Mouse (Mus musculus) lung, postnatal 36 days (tissue): Measurements from ENCODE around the gene Vmn1r2.
"Not testable (repeated sequence)": the region's sequence is repeated elsewhere in the genome, so short reads cannot be mapped to it uniquely, and the experiment has no call there.

Source experiments
- DNase-seq: peaks from one replicate; pipeline ENCODE4 v3.0.0; 2022; ENCODE audit warnings: mixed read lengths

Vmn1r2 gene

DNA sequence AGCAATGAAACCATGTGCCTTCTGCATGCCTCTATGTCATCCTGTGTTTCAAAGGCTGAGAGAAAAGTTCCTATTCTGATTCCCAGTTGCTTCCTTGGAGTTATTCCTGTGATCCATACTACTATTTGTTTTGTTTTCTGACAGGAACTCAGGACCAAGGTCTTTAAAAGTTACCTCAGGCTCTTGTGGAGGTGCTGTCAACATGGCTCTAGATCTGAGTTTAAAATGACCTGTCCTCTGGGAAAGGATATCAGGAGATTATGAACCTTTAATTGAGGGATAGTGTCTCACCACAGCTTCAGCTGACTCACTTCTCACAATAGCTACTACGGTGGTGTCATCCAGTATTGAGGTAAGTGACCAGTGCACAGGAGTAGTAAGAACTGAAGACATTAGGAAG is at the start of gene Vmn1r2:
Gene Vmn1r2, plus strand, starts transcription at position 301 of the 400 bp plus-strand sequence.
- DNase-seq = not testable (repeated sequence)

DNA sequence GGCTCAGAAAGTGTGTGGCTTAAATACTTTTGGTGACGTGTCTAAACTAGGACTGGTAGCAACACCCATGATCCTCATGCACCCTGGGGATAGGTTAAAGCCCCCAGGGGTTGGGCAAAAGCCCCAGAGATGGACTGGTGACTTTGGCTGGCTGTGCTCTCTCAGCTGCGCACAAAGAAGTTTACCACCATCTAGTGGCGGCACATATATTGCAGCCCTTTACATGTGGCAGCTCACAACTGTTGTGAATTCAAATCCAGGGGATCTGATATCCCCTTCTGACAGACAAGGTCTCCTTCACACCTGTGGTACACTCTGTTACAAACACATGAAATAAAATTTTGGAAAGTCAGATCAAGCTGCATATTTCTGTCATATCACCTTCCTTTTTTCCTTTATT is 19.2 kb upstream of the Vmn1r2 start:
- DNase-seq = not testable (repeated sequence)

DNA sequence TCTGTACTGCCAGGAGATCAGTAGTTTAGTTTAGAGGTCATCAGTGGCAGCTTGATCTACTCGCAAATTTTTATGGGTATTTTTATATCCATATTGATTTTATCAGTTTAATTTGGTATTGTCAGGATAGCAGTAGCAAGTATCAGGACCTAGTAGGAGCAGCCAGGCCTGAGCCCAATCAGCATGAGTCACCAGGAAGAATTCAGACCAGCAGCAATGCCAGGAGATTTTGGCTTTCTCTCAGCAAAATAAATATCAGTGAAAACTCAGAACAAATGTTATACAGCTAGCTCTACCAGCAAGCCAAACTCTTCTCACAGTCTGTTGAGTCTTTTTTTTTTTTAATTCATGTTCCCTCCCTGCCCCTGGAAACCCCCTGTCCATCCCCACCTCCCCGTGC is 13.8 kb upstream of the Vmn1r2 start:
- DNase-seq = peak; percentile 15

DNA sequence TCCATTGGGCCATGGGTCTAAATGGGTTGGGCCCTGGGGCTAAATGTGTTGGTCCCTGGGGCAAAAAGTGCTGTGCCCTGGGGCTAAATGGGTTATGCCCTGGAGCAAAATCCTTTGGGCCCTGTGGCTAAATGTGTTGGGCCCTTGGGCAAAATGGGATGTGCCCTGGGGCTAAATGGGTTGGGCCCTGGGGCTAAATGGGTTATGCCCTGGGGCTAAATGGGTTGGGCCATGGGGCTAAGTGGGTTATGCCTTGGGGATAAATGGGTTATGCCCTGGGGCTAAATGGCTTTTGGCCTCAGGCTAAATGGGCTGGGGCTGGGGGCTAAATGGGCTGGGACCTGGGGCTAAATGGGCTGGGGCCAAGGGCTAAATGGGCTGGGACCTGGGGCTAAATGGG is 2.7 kb upstream of the Vmn1r2 start:
- DNase-seq = not testable (repeated sequence)

DNA sequence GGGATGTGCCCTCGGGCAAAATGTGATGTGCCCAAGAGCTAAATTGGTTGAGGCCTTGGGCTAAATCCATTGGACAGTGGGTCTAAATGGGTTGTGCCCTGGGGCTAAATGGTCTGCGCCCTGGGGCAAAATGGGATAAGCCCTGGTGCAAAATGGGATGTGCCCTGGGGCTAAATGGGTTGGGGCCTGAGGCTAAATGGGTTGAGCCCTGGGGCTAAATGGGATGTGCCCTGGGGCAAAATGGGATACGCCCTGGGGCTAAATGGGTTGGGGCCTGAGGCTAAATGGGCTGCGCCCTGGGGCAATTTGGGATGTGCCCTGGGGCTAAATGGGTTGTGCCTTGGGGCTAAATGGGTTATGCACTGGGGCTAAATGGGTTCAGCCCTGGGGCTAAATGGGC is 2.1 kb upstream of the Vmn1r2 start:
- DNase-seq = no peak

DNA sequence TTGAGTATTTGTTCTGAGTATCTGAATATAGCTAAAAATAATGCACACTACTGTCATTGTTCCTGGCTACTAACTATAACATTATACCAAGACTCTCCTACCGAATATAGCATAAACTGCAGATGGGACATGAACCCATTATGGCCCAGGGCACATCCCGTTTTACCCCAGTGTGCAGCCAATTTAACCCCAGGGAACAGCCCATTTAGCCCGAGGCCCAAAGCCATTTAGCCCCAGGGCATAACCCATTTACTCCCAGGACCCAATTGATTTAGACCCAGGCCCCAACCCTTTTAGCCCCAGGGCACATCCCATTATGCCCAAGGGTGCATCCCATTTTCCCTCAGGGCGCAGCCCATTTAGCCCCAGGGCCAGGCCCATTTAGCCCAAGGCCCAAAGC is 7.5 kb downstream of the Vmn1r2 start:
- DNase-seq = not testable (repeated sequence)

DNA sequence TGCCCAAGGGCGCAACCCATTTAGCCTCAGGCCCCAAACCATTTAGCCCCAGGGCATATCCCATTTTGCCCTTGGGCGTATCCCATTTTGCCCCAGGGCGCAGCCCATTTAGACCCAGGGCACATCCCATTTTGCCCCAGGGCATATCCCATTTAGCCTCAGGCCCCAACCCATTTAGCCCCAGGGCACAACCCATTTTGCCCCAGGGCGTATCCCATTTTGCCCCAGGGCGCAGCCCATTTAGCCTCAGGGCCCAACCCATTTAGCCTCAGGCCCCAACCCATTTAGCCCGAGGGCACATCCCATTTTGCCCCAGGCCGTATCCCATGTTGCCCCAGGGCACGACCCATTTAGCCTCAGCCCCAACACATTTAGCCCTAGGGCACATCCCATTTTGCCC is 8.6 kb downstream of the Vmn1r2 start:
- DNase-seq = not testable (repeated sequence)

DNA sequence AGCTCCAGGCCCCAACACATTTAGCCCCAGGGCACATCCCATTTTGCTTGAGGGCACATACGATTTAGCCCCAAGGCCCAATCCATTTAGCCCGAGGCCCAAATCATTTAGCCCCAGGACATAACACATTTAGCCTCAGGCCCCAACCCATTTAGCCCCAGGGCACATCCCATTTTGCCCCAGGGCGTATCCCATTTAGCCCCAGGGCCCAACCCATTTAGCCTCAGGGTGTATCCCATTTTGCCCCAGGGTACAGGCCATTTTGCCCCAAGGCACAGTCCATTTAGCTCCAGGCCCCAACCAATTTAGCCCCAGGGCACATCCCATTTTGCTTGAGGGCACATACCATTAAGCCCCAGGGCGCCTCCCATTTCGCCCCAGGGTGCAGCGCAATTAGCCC is 9.1 kb downstream of the Vmn1r2 start:
- DNase-seq = not testable (repeated sequence)

DNA sequence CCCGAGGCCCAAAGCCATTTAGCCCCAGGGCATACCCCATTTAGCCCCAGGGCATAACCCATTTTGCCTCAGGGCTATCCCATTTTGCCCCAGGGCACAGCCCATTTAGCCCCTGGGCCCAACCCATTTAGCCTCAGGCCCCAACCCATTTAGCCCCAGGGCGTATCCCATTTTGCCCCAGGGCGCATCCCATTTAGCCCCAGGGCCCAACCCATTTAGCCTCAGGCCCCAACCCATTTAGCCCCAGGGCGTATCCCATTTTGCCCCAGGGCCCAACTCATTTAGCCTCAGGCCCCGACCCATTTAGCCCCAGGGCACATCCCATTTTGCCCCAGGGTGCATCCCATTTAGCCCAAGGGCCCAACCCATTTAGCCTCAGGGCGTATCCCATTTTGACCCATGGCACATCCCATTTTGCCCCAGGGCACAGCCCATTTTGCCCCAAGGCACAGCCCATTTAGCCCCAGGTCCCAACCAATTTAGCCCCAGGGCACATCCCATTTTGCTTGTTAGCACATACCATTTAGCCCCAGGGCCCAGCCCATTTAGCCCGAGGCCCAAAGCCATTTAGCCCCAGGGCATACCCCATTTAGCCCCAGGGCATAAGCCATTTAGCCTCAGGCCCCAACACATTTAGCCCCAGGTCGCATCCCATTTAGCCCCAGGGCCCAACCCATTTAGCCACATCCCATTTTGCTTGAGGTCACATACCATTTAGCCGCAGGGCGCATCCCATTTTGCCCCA is 9.8 kb downstream of the Vmn1r2 start:
- DNase-seq = not testable (repeated sequence)

DNA sequence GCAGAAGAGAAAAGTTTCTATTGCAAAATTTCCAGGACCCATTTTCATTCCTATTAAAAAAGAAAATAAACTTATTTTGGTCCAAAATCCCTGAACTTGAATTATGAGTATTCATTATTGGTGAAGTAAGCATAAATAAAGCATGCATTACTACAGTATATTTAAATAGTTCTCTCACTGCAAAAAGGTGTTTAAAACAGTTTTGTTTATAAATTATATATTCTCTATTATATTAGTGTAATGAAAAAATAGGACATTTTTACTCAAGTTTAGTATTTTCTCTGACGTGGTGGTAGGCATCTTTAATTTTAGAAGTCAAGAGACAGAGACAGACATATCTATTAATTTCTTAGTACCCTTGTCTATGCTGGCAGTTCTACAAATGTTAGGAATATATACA is 18.1 kb downstream of the Vmn1r2 start, which contains the start of gene Vmn1r3:
Gene Vmn1r3, minus strand, starts transcription at position 101 of the 400 bp plus-strand sequence.
- DNase-seq = not testable (repeated sequence)

DNA sequence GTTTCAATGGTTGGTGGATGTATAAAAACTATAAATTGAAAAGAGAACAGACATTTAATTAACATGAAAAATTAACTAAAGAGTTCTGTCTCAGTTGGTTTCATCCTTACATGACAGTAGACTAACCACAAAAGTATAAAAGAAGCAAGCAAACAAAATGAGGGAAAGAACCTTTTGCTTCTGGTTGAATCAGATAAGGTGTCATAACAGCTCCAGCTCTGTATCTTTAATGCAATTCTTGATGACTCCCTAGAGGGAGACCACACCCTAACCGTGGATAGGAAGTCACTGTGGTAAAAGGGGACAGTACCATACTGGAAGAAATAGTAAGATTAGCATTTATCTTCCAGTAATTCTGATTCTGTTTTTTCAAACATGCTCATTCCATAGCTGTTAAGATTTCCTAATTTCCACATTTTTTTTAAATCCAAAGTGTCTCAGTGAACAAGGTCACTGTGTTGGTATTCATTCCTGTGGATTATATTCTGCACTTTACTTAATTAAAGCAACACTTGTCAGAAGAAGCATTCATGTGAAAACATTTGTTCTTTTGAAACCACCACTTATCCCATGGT is 42.6 kb downstream of the Vmn1r2 start:
- DNase-seq = not testable (repeated sequence)

DNA sequence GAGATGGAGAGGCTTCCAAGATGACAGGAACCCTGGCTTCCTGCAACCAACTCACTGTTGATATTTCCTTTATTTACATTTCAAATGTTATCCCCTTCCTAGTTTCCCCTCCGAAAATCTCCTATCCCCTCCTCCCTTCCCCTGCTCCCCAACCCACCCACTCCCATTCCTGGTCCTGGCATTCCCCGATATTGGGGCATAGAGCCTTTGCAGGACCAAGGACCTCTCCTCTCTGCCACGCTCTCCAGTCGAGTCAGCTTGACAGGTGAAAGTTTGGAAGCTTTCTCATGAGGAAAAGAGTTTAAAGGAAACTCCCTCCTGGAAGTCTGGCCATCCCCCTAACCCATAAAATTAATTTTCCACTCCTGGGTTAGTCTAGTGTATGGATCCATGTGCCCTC is 46.2 kb downstream of the Vmn1r2 start:
- DNase-seq = not testable (repeated sequence)

DNA sequence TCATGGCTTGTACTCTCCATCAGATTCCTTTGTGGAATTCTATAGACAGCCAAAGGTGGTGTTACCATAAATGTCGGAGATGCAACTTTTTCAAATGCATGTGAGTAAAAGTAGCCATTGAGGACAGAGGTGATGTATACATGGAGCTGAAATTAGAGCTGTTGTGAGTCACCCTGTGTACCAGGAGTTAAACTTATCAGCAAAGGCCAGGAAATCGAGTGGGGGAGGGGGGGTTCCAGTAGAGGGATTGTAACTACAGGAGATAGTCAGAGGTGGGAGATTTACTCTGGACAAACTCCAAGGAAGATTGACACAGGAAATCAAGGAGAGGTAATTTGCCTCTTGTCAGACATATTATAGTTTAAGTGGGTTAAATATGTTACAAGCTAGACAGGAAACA is 49.3 kb downstream of the Vmn1r2 start:
- not testable (repeated sequence) for DNase-seq
